Mouse (Mus musculus) lung, adult 2 months (tissue): ENCODE measurements at regions not wholly inside any gene's neighbourhood (a gene's known extent, or its start where the extent isn't known, plus 50 kb on each side); places are given as distances from the start of the nearest gene placed in this dataset.

Experiments used
- DNase-seq: peaks from one replicate; pipeline ENCODE4 v3.0.0; 2022
- H3K4me1 ChIP-seq: fragments of 200-500 bp; 2 replicates; pipeline ENCODE4 v1.6.1; 2011; ENCODE audit warnings: low read length; ENCODE audit not compliant: control insufficient read depth, insufficient read depth
- H3K4me3 ChIP-seq: fragments of 200-500 bp; replicated peaks from 2 replicates; pipeline ENCODE3; 2011; ENCODE audit warnings: low read depth, mild to moderate bottlenecking, control low read depth, low read length; ENCODE audit errors: extremely low read depth
- CTCF ChIP-seq: fragments of 200-500 bp; IDR thresholded peaks from 2 replicates; pipeline ENCODE4 v1.5.1; 2011; ENCODE audit warnings: mild to moderate bottlenecking, low read length, control low read depth; ENCODE audit not compliant: insufficient read depth
- POLR2A ChIP-seq: fragments of 200-500 bp; IDR thresholded peaks from 2 replicates; pipeline ENCODE4 v1.6.1; 2011; ENCODE audit warnings: low read depth, mild to moderate bottlenecking, control low read depth, low read length, borderline replicate concordance; ENCODE audit errors: extremely low read depth
- WGBS: fragments of 180-500 bp; shearing (Covaris S2); methylation state at CpG from one replicate; pipeline ENCODE4 v1.1.7; 2018; 5-methylcytosine and 5-hydroxymethylcytosine counted together

DNA sequence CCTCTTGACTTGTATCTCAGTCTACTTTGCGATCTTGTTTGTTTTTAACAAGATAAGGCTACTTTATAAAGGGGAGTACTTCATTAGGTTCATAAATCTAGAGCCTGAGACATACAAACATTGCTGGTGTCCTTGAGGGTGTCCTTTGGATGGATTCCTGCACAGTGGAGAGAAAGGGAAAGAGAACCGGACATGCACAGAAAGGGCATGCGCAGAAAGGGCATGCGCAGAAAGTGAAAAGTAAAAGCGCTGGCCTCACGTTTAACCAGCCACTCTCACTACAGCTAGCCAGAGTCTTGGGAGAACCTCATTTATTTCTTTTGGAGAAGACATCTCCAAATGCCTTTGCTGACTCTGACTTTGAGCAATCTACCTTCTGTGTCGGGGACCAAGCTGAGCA, 125.5 kb downstream of the Dusp6 start:
- Histone ChIP-seq H3K4me3 (no peak overlapping the region), H3K4me1 (no peaks in the 10 kb centered on the region)
- DNase-seq = no peak
- WGBS = 88% methylated on average over 7 of the region's 7 CpGs
- TF ChIP-seq POLR2A = no peak
- no peak for TF ChIP-seq CTCF

DNA sequence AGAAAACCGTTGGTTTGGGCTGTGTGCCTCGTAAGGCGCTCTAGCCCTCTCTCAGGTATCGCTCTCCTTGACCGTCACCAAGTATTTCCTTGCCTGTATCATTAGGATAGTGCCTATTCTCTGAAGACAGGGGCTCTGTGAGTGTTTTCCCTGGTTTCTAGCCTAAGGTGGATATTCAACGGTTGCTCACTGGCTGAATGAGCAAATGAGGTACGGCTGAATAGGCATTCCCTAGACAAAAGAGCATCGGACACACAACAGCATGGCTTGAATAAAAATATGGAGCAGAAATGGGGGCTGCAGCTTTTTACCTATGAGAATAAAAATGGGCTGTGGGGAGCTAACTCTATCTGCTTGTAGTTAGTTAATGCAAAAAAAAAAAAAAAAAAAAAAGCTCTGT, 126.0 kb downstream of the Dusp6 start:
- Histone ChIP-seq H3K4me3 (no peak overlapping the region), H3K4me1 (no peaks in the 10 kb centered on the region)
- no peak for DNase-seq
- WGBS = 95% methylated on average over 8 of the region's 8 CpGs
- no peak for TF ChIP-seq CTCF
- no peak for TF ChIP-seq POLR2A

DNA sequence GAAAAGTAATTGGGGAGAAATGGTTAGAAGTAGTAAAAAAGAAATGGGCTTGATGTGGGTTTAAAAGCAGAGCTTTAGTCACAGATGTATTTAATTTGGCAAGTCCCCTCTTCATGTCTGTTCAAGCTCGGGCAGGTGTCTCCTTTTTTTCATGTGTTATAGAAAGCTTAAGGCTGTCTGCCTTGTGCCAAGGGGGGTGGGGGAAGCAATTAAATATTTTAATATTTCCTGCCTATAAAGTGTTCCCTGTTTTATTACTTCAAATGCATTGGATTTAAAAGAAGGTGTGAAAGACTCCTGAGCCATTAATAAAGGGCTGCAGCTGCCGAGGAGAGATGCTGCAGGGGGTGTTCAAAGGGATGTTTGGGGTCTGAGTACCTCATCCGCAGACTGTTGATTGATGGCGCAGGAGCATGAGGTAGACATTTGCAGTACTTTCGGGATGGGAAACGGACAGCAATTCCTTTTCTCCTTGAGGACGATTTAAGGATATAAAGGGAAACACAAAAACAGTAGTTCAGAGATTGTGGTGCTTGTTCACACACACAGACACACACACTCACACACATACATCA, 127.7 kb downstream of the Dusp6 start:
- no peak overlapping the region for H3K4me3 ChIP-seq
- no peaks in the 10 kb centered on the region for H3K4me1 ChIP-seq
- WGBS = 80% methylated on average over 7 of the region's 7 CpGs
- no peak for DNase-seq
- TF ChIP-seq CTCF = no peak

DNA sequence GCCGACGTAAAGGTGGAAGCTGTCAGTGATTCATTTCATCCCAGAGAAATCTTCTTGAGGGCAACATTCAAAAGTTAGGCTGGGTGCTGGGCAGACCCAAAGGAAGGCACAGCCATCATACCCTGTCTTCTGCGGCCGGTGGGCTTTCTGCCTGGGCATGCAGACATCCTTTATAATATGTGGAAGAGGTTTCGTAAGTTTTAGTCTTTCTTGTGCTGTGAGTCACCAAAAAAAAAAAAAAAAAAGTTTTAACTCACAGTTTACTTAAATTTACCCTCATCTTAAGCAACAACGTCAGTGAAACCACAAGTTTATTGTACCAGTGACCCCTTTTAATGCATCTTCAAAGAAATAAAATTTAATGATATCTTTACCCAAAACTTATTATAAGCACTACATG, 128.7 kb downstream of the Dusp6 start:
- WGBS = 86% methylated on average over 6 of the region's 6 CpGs
- DNase-seq = no peak

DNA sequence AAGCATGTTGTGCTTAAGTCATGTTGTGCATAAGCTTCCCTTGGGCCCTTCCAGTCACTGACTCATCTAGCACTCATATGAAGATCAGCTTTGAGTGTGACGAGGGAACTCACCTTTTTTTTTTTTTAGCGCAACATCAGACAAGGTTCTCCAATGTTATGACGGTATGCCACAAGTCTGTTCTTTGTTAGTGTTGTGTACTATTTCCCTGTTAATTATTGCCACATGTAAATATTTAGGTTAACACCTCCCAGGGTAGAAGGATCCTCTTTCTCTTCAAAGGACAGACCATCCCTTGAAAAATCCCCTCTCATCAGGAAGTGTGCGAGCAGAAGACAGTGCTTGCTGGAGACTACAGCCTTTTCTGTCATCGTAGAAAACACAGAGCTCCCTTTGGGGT, 129.9 kb downstream of the Dusp6 start:
- DNase-seq = no peak
- no peak for TF ChIP-seq POLR2A
- no peak for TF ChIP-seq CTCF
- 64% methylated on average over 5 of the region's 5 CpGs for WGBS
- Histone ChIP-seq H3K4me1 (no peaks in the 10 kb centered on the region), H3K4me3 (no peak overlapping the region)

More for the DNA sequence above, 128.7 kb downstream of the Dusp6 start:
- TF ChIP-seq POLR2A = no peak
- Histone ChIP-seq H3K4me3 (no peak overlapping the region), H3K4me1 (no peaks in the 10 kb centered on the region)

DNA sequence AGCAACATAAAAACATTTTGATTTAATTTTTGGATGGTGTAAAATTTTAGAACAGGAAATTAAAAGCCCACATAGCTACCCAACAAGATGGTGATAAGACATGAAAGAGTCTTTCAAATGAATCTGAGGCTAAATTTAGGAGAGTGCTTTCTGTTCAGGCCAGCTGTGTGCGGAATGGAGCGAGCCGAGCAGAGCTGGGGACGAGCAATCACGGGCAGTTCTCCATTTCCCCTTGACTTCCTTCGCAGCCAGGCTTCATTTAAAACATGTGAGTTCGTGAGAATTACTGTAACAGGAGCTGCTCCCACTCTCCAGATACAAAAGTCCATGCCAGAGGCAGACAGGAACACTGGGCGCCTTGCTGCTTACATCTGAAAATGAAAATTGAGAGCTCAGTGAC, 130.5 kb downstream of the Dusp6 start:
- WGBS = 33% methylated on average over 8 of the region's 8 CpGs
- TF ChIP-seq CTCF (no peak), POLR2A (no peak)
- no peak for DNase-seq

DNA sequence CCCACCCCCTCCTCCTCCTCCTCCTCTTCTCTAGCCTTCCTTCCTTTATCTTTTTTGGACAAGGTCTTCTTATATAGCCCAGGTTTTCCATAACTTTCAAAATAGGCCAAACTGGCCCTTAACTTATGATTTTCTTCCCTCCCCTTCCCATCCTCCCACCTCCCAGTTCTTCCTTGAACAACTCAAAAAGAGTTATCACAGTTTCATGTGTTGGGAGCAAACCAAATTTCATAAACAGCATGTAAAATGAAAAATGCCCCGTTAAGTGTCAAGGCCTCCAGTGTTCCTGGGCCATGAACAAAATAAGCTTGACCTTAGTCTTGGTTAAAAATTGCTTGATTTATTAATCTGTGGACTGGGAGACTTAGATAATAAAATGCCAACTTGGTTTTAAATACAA, 132.4 kb downstream of the Dusp6 start:
- no peaks in the 10 kb centered on the region for H3K4me1 ChIP-seq
- 83% methylated on average over 1 of the region's 1 CpGs for WGBS
- no peak for DNase-seq
- TF ChIP-seq CTCF = no peak
- no peak for TF ChIP-seq POLR2A
- H3K4me3 ChIP-seq = no peak overlapping the region

More for the DNA sequence above, 130.5 kb downstream of the Dusp6 start:
- no peak overlapping the region for H3K4me3 ChIP-seq
- no peaks in the 10 kb centered on the region for H3K4me1 ChIP-seq

DNA sequence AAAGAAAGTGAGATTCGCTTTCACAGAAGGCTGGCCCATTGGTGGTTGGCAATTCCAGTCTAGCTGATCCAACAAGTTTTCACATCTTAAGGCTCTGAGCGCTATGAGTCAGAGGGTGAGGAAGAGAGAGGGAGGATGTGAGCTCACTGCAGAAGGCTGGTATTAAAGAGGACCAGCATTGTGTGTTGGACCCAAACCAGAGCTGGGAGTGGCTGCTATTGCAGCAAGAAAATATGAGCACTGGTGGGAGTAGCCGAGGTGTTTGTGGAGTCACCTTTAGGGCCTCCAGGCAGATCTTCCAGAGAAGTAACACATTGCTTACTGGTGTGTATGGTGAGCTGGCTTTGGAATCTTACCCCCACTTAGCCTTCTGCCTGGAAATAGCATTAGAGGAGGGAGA, 133.6 kb downstream of the Dusp6 start:
- H3K4me1 ChIP-seq = no peaks in the 10 kb centered on the region
- no peak for DNase-seq
- H3K4me3 ChIP-seq = no peak overlapping the region
- no peak for TF ChIP-seq POLR2A
- no peak for TF ChIP-seq CTCF
- WGBS = 70% methylated on average over 3 of the region's 3 CpGs

DNA sequence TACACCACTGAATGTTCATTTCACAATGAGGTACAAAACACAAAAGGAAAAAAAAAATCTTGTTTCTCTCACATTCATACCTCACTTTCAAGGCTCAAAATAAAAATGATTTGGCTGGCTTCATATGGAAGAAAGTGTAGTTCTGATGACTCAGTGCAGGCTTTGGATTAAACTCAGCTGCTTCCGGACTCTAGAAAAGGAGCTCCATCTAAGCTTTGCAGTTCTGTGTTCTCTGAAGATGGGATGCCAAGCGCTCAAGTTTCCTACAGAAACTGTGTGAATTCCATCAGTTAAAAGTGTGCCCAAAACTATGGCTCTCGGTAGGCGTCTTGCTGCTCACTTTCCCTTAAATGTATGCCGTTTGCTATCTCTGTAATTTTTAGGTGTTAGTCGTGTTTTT, 137.0 kb downstream of the Dusp6 start:
- 88% methylated on average over 6 of the region's 6 CpGs for WGBS

DNA sequence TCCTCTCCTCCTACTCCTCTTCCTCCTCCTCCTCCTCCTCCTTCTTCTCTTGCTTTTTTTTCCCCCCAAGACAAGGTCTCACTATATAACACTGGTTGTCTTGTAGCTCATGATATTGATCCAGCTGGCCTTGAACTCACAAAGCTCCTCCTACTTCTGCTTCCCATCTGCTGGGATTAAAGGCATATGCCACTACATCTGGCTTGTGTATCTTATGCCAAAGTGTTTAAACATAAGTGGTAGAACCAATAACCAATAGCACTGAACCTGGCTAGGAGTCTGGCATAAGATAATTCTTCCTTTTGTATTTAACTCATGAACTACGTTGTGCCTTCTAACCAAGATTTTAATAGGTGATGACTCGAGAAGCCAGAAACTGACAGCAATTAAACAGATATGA, 143.7 kb downstream of the Dusp6 start:
- H3K4me1 ChIP-seq = peaks cover 3% of the 10 kb centered on the region
- DNase-seq = no peak
- H3K4me3 ChIP-seq = no peak overlapping the region
- TF ChIP-seq CTCF (no peak), POLR2A (no peak)
- WGBS = 90% methylated on average over 2 of the region's 2 CpGs

More for the DNA sequence above, 137.0 kb downstream of the Dusp6 start:
- H3K4me1 ChIP-seq = no peaks in the 10 kb centered on the region
- H3K4me3 ChIP-seq = no peak overlapping the region
- TF ChIP-seq POLR2A = no peak
- no peak for TF ChIP-seq CTCF
- DNase-seq = no peak
